Mouse (Mus musculus) ES-Bruce4 (cell line): Measurements from ENCODE around the gene Hist1h1d. TPM values are rescaled to one million over a fixed set of nuclear protein-coding genes. Genes with fewer than 3 reads are reported as not detected.
A peak's percentile ranks its signal among the peaks of the same experiment; 100 is the strongest.

ENCODE experiments used
- H3K27ac ChIP-seq: 2 replicates; pipeline ENCODE4 v1.5.1; 2012; ENCODE audit warnings: low read length, inconsistent platforms; ENCODE audit not compliant: insufficient read depth
- H3K27me3 ChIP-seq: 2 replicates; pipeline ENCODE4 v1.6.1; 2012; ENCODE audit warnings: mild to moderate bottlenecking, low read length, inconsistent platforms; ENCODE audit not compliant: control insufficient read depth, poor library complexity, insufficient read depth, severe bottlenecking
- H3K36me3 ChIP-seq: 2 replicates; pipeline ENCODE4 v1.6.1; 2012; ENCODE audit warnings: inconsistent platforms, mild to moderate bottlenecking, low read length, moderate library complexity; ENCODE audit not compliant: control insufficient read depth, poor library complexity, insufficient read depth, severe bottlenecking
- H3K4me1 ChIP-seq: one replicate; pipeline ENCODE4 v1.8.1; 2011; ENCODE audit warnings: low read length; ENCODE audit not compliant: control insufficient read depth, insufficient read depth
- H3K4me3 ChIP-seq: 2 replicates; pipeline ENCODE4 v1.5.1; 2011; ENCODE audit warnings: low read depth, mild to moderate bottlenecking, low read length
- H3K9ac ChIP-seq: 2 replicates; pipeline ENCODE4 v1.6.1; 2012; ENCODE audit warnings: low read depth, mild to moderate bottlenecking, inconsistent platforms; ENCODE audit not compliant: poor library complexity, severe bottlenecking
- H3K9me3 ChIP-seq: replicated peaks from 2 replicates; pipeline ENCODE4 v1.6.1; 2012; ENCODE audit warnings: mild to moderate bottlenecking, low read length, inconsistent platforms; ENCODE audit not compliant: control insufficient read depth, poor library complexity, insufficient read depth, severe bottlenecking
- CTCF ChIP-seq: IDR thresholded peaks from one replicate; pipeline ENCODE4 v1.8.1; 2011; ENCODE audit warnings: low read depth, low read length
- EP300 ChIP-seq: IDR thresholded peaks from 2 replicates; pipeline ENCODE4 v1.6.1; 2011; ENCODE audit warnings: low read depth, low read length; ENCODE audit not compliant: insufficient read depth
- POLR2A ChIP-seq: IDR thresholded peaks from one replicate; pipeline ENCODE4 v1.8.1; 2011; ENCODE audit warnings: low read length; ENCODE audit not compliant: insufficient read depth
- polyA plus RNA-seq: library from polyadenylated mRNA; stranded (reverse); fragments of >200 nt; gene quantifications from 2 replicates; pipeline ENCODE4 v1.2.4, GENCODE M21; 2011; ENCODE audit warnings: low read depth; ENCODE audit not compliant: missing spikeins, insufficient read depth, insufficient read length

The Hist1h1d gene
- polyA plus RNA-seq, 1 experiment: 1.6 TPM

DNA sequence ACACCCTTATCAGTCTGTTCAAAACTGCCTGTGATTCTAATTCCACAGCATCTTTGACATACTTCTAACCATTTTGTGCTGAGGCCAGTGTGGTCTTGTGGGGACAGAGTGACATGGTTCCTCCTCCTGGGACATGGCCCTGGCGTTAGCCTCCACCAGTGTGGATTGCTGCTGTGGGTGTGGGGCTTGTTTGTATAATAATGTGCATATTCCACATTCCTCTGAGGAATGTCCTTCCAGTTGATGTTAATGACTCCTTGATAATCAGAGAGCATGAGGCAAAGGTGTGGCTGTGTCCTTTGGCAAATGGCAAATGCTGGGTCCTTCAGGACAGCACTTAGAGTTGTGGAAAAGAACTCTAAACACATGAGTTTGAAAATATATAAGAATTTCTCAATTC, 39.5 kb upstream of the Hist1h1d start:
- no peak overlapping the region for H3K4me3 ChIP-seq
- H3K9me3 ChIP-seq: no peaks in the 10 kb centered on the region
- H3K9ac ChIP-seq: no peak overlapping the region
- H3K36me3 ChIP-seq: no peaks in the 10 kb centered on the region
- TF ChIP-seq POLR2A: no peak
- no peak for TF ChIP-seq CTCF
- peaks cover 12% of the 10 kb centered on the region for H3K4me1 ChIP-seq
- peak overlapping the region; percentile 41; the same call in 1 of the 2 replicates for H3K27ac ChIP-seq
- no peaks in the 10 kb centered on the region for H3K27me3 ChIP-seq

GRCm38 (mm10) chr13:23515281-23515680, 37.8 kb upstream of the Hist1h1d start:
- H3K27ac ChIP-seq: peak overlapping the region; percentile 65; the same call in 1 of the 2 replicates
- H3K9ac ChIP-seq: no peak overlapping the region
- TF ChIP-seq EP300 (no peak), CTCF (no peak), POLR2A (no peak)
- H3K9me3 ChIP-seq: no peaks in the 10 kb centered on the region
- H3K4me3 ChIP-seq: no peak overlapping the region
- peaks cover 12% of the 10 kb centered on the region for H3K4me1 ChIP-seq
- H3K36me3 ChIP-seq: no peaks in the 10 kb centered on the region
- no peaks in the 10 kb centered on the region for H3K27me3 ChIP-seq

DNA sequence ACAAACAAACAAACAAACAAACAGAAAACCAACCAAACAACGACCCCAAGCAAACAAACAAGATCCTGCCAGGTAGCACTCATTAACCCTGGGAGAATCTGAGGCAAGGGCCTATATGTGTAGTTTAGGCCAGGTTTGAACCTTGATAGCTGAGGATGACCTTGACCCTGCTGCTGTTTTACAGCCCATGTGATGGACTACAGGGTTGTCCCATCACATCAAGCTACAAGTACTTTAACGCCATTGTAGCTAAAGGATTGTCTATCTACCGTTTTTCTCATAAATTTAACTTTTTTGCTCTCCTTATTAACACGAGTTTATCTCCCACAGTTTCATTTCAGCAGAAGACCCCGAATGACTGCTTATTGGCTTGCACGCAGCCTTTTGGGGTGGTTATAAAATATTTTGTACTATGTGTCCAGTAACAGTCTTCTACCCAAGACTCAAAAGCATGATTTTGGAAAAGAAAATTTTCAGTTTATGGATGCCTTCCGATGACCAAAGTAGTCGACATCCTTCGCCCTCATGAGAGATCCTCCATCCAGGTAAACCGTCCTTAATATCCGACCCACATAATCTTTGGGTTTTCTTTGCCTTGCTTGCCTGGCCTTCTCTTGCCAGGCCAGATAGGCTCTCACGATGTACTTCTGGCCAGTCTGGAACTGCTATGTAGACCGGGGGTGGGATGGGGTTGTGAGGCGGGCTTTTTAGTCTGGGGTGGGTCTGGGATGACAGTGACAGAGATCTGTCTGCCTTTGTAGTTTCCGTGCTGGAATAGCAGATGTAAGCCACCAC, 37.0 kb upstream of the Hist1h1d start:
- TF ChIP-seq POLR2A (no peak), CTCF (no peak), EP300 (no peak)
- H3K27ac ChIP-seq: peak overlapping the region; percentile 65
- H3K36me3 ChIP-seq: no peaks in the 10 kb centered on the region
- H3K9me3 ChIP-seq: no peaks in the 10 kb centered on the region
- peak overlapping the region; percentile 44 for H3K9ac ChIP-seq
- peaks cover 9% of the 10 kb centered on the region for H3K4me1 ChIP-seq
- H3K27me3 ChIP-seq: no peaks in the 10 kb centered on the region
- peak overlapping the region; percentile 62 for H3K4me3 ChIP-seq

- Histone ChIP-seq H3K9me3 (no peaks in the 10 kb centered on the region), H3K27me3 (no peaks in the 10 kb centered on the region), H3K4me3 (peak overlapping the region; percentile 99), H3K9ac (peak overlapping the region; percentile 44; the same call in 1 of the 2 replicates), H3K36me3 (no peaks in the 10 kb centered on the region), H3K27ac (peak overlapping the region; percentile 86), H3K4me1 (peaks cover 8% of the 10 kb centered on the region)
- TF ChIP-seq CTCF (no peak), EP300 (0 out of 2 replicates have a peak, but pooled peaks have one; percentile 19)
Measured at GRCm38 (mm10) chr13:23516822-23517602, 36.0 kb upstream of the Hist1h1d start.

- Histone ChIP-seq H3K4me3 (peak overlapping the region; percentile 99), H3K9me3 (no peaks in the 10 kb centered on the region), H3K27me3 (no peaks in the 10 kb centered on the region), H3K27ac (peak overlapping the region; percentile 97), H3K36me3 (no peaks in the 10 kb centered on the region), H3K4me1 (peaks cover 6% of the 10 kb centered on the region), H3K9ac (peak overlapping the region; percentile 96)
- TF ChIP-seq EP300: 0 out of 2 replicates have a peak, but pooled peaks have one; percentile 34
- TF ChIP-seq POLR2A: no peak
Measured at GRCm38 (mm10) chr13:23517603-23518294, 35.3 kb upstream of the Hist1h1d start.
